Mouse (Mus musculus): ENCODE measurements around the gene Lmln.

- no peak for TF ChIP-seq CTCF (IDR thresholded peaks at IDR 0.05; ENCODE audit: extremely low read depth, insufficient read depth, insufficient read length, insufficient replicate concordance)
- no peak for TF ChIP-seq POLR2A (IDR thresholded peaks at IDR 0.05; ENCODE audit: low read depth, low read length)
Measured at GRCm38 (mm10) chr16:33123373-33123772, 61.1 kb downstream of the Lmln start.
